Comparison of ENCODE assay signal across 7 mouse cellular contexts in genomic region chr11:75132278-75132677, GRCm38 (mm10). TPM values are rescaled to one million over a fixed set of nuclear protein-coding genes. Genes with fewer than 3 reads are reported as not detected.
DNase-seq lines count a peak whose midpoint lies in the region; ATAC-seq lines count a peak whose summit lies in the region.

No protein-coding gene starts in this region.

- no peak overlapping the region for H3K4me2 ChIP-seq in kidney, embryonic 16.5 days (replicated peaks; ENCODE audit: low read depth, low read length)

- H3K4me1 ChIP-seq in kidney, embryonic 16.5 days (ENCODE audit: insufficient read depth, low read length), result peaks cover 29% of the 10 kb centered on the region
- peaks cover 30% of the 10 kb centered on the region for H3K4me1 ChIP-seq in heart, embryonic 10.5 days

- 0 out of 2 replicates have a peak, but pooled peaks cover 4% of the 10 kb centered on the region for H3K36me3 ChIP-seq in kidney, embryonic 16.5 days (ENCODE audit: insufficient read depth, low read length)
- H3K36me3 ChIP-seq in heart, embryonic 10.5 days, result no peaks in the 10 kb centered on the region

- no peak overlapping the region for H3K9ac ChIP-seq in kidney, embryonic 16.5 days (replicated peaks; ENCODE audit: low read length)

- no peak for ATAC-seq in kidney, embryonic 16.5 days (ENCODE audit: low FRiP score, low TSS enrichment)
- no peak for ATAC-seq in CD4-positive, CD25-positive, alpha-beta regulatory T cell, adult 4 months

- no peak overlapping the region for H3K4me3 ChIP-seq in kidney, embryonic 16.5 days (ENCODE audit: low read length)
- no peak overlapping the region for H3K4me3 ChIP-seq in heart, embryonic 10.5 days

- WGBS in kidney, embryonic 16.5 days, result 86% methylated on average over 5 of the region's 5 CpGs
- 90% methylated on average over 5 of the region's 5 CpGs for WGBS in heart, embryonic 10.5 days

- H3K27me3 ChIP-seq in kidney, embryonic 16.5 days (ENCODE audit: insufficient read depth, low read length), result no peaks in the 10 kb centered on the region
- no peaks in the 10 kb centered on the region for H3K27me3 ChIP-seq in heart, embryonic 10.5 days (ENCODE audit: insufficient read depth, poor library complexity, severe bottlenecking)

- H3K27ac ChIP-seq in kidney, embryonic 16.5 days (ENCODE audit: low read length), result no peak overlapping the region
- H3K27ac ChIP-seq in heart, embryonic 10.5 days, result peak overlapping the region; percentile 64; the same call in 1 of the 2 replicates

- H3K9me3 ChIP-seq in kidney, embryonic 16.5 days (ENCODE audit: low read length), result no peaks in the 10 kb centered on the region
- H3K9me3 ChIP-seq in heart, embryonic 10.5 days, result no peaks in the 10 kb centered on the region

- peak; percentile 66 for DNase-seq in kidney, adult 18-20 months
- DNase-seq in cerebellum, adult 18-20 months, result peak; percentile 80 to 84
- DNase-seq in heart, embryonic 10.5 days (ENCODE audit: low spot score), result no peak
- peak; percentile 30 to 45 for DNase-seq in layer of hippocampus, postnatal 25 days (ENCODE audit: extremely low spot score in 1 of 2, low spot score in 1 of 2)
- peak; percentile 46 for DNase-seq in right cerebral cortex, postnatal 14 days

RNA-seq across cellular contexts. Expression of gene Hic1, which starts 37.0 kb away (rescaled TPM):
- polyA plus RNA-seq in kidney, embryonic 16.5 days (2015; fragmentation: Nextera tagmentation; extraction: Ambion mirVana), result 16.1 and 16.2 TPM in 2 replicates
- 1.9 and 2.1 TPM in 2 replicates for polyA plus RNA-seq in heart, embryonic 10.5 days (2016; fragmentation: Nextera tagmentation; extraction: Ambion mirVana)
- total RNA-seq in layer of hippocampus, postnatal 25 days (2021), result 1 to 10 TPM; 2.5 to 3.2 TPM
- polyA plus RNA-seq in CD4-positive, CD25-positive, alpha-beta regulatory T cell, adult 4 months (2017; shearing (Covaris generic)), result under 1 TPM in 1 of 2 experiments, not detected in 1; 0.36 TPM

RNA-seq across cellular contexts. Expression of gene Ovca2, which starts 46.4 kb away (rescaled TPM):
- 26.1 and 26.9 TPM in 2 replicates for polyA plus RNA-seq in kidney, embryonic 16.5 days (2015; fragmentation: Nextera tagmentation; extraction: Ambion mirVana)
- polyA plus RNA-seq in heart, embryonic 10.5 days (2016; fragmentation: Nextera tagmentation; extraction: Ambion mirVana), result 24.0 and 29.0 TPM in 2 replicates
- 10 to 100 TPM; 18.2 to 18.3 TPM for total RNA-seq in layer of hippocampus, postnatal 25 days (2021)
- polyA plus RNA-seq in CD4-positive, CD25-positive, alpha-beta regulatory T cell, adult 4 months (2017; shearing (Covaris generic)), result 10 to 100 TPM; 19.2 to 29.4 TPM

RNA-seq across cellular contexts. Expression of gene Dph1, which starts 58.8 kb away (rescaled TPM):
- polyA plus RNA-seq in kidney, embryonic 16.5 days (2015; fragmentation: Nextera tagmentation; extraction: Ambion mirVana), result 28.2 and 28.4 TPM in 2 replicates
- polyA plus RNA-seq in heart, embryonic 10.5 days (2016; fragmentation: Nextera tagmentation; extraction: Ambion mirVana), result 26.8 and 28.0 TPM in 2 replicates
- total RNA-seq in layer of hippocampus, postnatal 25 days (2021), result 10 to 100 TPM; 35.4 to 36.1 TPM
- 10 to 100 TPM; 11.0 to 20.6 TPM for polyA plus RNA-seq in CD4-positive, CD25-positive, alpha-beta regulatory T cell, adult 4 months (2017; shearing (Covaris generic))
